Mouse (Mus musculus) embryo, embryonic 10 days (tissue): Measurements from ENCODE around the gene Slc38a2.

Experiments
- DNase-seq: peaks from one replicate; pipeline ENCODE4 v3.0.0-alpha.2; 2015; ENCODE audit warnings: low spot score

Slc38a2 gene

GRCm38 (mm10) chr15:96699521-96700511, at the start of gene Slc38a2:
Gene Slc38a2, minus strand, starts transcription at chr15:96699730.
- DNase-seq = peak; percentile 82

GRCm38 (mm10) chr15:96749101-96749500, 49.6 kb upstream of the Slc38a2 start:
- no peak for DNase-seq

- no peak for DNase-seq
Measured at GRCm38 (mm10) chr15:96747551-96747950, 48.0 kb upstream of the Slc38a2 start.

- DNase-seq = no peak
Measured at GRCm38 (mm10) chr15:96746986-96747385, 47.5 kb upstream of the Slc38a2 start.

GRCm38 (mm10) chr15:96745299-96745698, 45.8 kb upstream of the Slc38a2 start:
- DNase-seq = no peak

- DNase-seq = no peak
Measured at GRCm38 (mm10) chr15:96744882-96745296, 45.4 kb upstream of the Slc38a2 start.

GRCm38 (mm10) chr15:96744153-96744881, 44.8 kb upstream of the Slc38a2 start:
- DNase-seq = no peak

GRCm38 (mm10) chr15:96743257-96743656, 43.7 kb upstream of the Slc38a2 start:
- DNase-seq = no peak

GRCm38 (mm10) chr15:96742591-96743241, 43.2 kb upstream of the Slc38a2 start:
- no peak for DNase-seq

- DNase-seq = no peak
Measured at GRCm38 (mm10) chr15:96740865-96741561, 41.5 kb upstream of the Slc38a2 start.

- no peak for DNase-seq
Measured at GRCm38 (mm10) chr15:96740091-96740490, 40.6 kb upstream of the Slc38a2 start.

- DNase-seq = no peak
Measured at GRCm38 (mm10) chr15:96736663-96737385, 37.3 kb upstream of the Slc38a2 start.

GRCm38 (mm10) chr15:96735562-96736160, 36.1 kb upstream of the Slc38a2 start:
- no peak for DNase-seq

- no peak for DNase-seq
Measured at GRCm38 (mm10) chr15:96734423-96734822, 34.9 kb upstream of the Slc38a2 start.

GRCm38 (mm10) chr15:96730416-96730815, 30.9 kb upstream of the Slc38a2 start:
- no peak for DNase-seq

- DNase-seq = no peak
Measured at GRCm38 (mm10) chr15:96729785-96730184, 30.3 kb upstream of the Slc38a2 start.

- DNase-seq = no peak
Measured at GRCm38 (mm10) chr15:96728993-96729392, 29.5 kb upstream of the Slc38a2 start.

GRCm38 (mm10) chr15:96728346-96728745, 28.8 kb upstream of the Slc38a2 start:
- DNase-seq = no peak

GRCm38 (mm10) chr15:96724506-96724905, 25.0 kb upstream of the Slc38a2 start:
- no peak for DNase-seq

- no peak for DNase-seq
Measured at GRCm38 (mm10) chr15:96722228-96722627, 22.7 kb upstream of the Slc38a2 start.

GRCm38 (mm10) chr15:96720146-96720545, 20.6 kb upstream of the Slc38a2 start:
- DNase-seq = no peak
